Mouse (Mus musculus): ENCODE results near the gene Ube2a. TPM values are rescaled to one million over a fixed set of nuclear protein-coding genes. Genes with fewer than 3 reads are reported as not detected.
"Not testable (repeated sequence)": the region's sequence is repeated elsewhere in the genome, so short reads cannot be mapped to it uniquely, and the experiment has no call there.

Ube2a gene
- polyA plus RNA-seq, 1 experiment from 2014 or later, result 131 TPM

DNA sequence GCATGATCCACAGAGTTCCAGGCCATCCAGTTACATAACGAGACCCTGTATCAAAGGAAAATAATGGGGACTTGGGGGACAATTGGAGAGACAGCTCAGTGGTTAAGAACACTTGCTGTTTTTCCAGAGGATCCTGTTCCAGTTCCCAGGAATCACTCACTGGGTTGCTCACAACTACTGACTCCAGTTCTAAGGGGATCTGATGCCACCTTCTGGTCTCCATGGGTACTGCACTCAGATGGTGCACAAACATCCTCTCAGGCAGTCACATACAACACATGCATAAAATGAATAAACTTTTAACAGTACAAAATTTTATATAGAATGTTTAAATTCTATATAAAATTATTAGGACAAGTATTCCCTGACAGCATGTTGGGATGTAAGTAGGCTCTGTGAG lies 11.0 kb downstream of the Ube2a start:
- no peak for ATAC-seq (ENCODE audit: low read depth)
- H3K4me1 ChIP-seq (replicated peaks; ENCODE audit: control insufficient read depth, insufficient read depth, low read length), result no peaks in the 10 kb centered on the region
- WGBS, result 85% methylated on average over 1 of the region's 1 CpGs
- H3K9ac ChIP-seq (ENCODE audit: low read length), result no peak overlapping the region
- H3K4me3 ChIP-seq (ENCODE audit: low read length), result no peak overlapping the region
- H3K4me2 ChIP-seq (ENCODE audit: low read depth, low read length), result no peak overlapping the region
- H3K9me3 ChIP-seq (ENCODE audit: control insufficient read depth, low read length), result no peaks in the 10 kb centered on the region
- H3K27ac ChIP-seq (ENCODE audit: low read length), result no peak overlapping the region
- H3K36me3 ChIP-seq (ENCODE audit: control insufficient read depth, insufficient read depth, low read length), result peaks cover 6% of the 10 kb centered on the region
- H3K27me3 ChIP-seq (ENCODE audit: control insufficient read depth, insufficient read depth, low read depth, low read length), result no peaks in the 10 kb centered on the region

DNA sequence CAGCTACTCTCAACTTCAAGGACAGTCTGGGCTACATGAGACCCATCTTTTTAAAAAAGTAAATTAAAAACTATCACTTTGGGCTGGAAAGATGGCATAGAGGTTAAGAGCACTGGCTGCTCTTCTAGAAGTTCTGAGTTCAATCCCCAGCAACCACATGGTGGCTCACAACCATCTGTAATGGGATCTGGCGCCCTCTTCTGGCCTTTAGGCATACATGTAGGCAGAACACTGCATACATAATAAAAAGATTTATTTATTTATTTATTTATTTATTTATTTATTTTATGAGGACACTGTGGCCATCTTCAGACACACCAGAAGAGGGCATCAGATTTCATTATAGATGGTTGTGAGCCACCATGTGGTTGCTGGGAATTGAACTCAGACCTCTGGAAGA lies 25.2 kb downstream of the Ube2a start:
- H3K4me2 ChIP-seq (ENCODE audit: low read depth, low read length); ATAC-seq (ENCODE audit: low read depth); H3K27me3 ChIP-seq (ENCODE audit: control insufficient read depth, insufficient read depth, low read depth, low read length); H3K27ac ChIP-seq (ENCODE audit: low read length); H3K9ac ChIP-seq (ENCODE audit: low read length); H3K9me3 ChIP-seq (ENCODE audit: control insufficient read depth, low read length); H3K36me3 ChIP-seq (ENCODE audit: control insufficient read depth, insufficient read depth, low read length); H3K4me1 ChIP-seq (replicated peaks; ENCODE audit: control insufficient read depth, insufficient read depth, low read length); H3K4me3 ChIP-seq (ENCODE audit: low read length): not testable (repeated sequence)
- 20% methylated on average over 1 of the region's 1 CpGs for WGBS

DNA sequence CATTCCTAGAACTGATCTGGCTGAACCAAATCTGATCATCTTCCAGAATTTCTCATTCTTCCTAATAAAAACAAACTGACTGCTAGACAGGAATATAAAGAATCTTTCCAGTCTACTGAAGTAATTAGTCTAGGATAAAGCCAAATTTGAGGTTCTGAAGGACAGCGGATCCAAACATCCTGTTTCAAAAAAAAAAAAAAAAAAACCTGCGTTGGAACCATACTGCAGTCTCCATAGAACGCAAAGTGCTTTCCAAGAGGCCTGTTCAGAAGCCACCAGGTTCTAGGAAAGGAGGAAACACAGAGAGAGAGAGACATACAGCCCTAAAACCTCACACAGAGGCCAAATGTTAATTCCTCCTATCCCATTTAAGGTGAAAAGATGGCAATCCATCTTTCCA lies 28.0 kb downstream of the Ube2a start:
- Histone ChIP-seq H3K27me3 (ENCODE audit: control insufficient read depth, insufficient read depth, low read depth, low read length) (no peaks in the 10 kb centered on the region), H3K9me3 (ENCODE audit: control insufficient read depth, low read length) (no peaks in the 10 kb centered on the region), H3K4me1 (replicated peaks; ENCODE audit: control insufficient read depth, insufficient read depth, low read length) (no peaks in the 10 kb centered on the region), H3K4me3 (ENCODE audit: low read length) (peak overlapping the region; percentile 60), H3K27ac (ENCODE audit: low read length) (no peak overlapping the region), H3K4me2 (ENCODE audit: low read depth, low read length) (peak overlapping the region; percentile 62), H3K9ac (ENCODE audit: low read length) (peak overlapping the region; percentile 69; the same call in 1 of the 2 replicates), H3K36me3 (ENCODE audit: control insufficient read depth, insufficient read depth, low read length) (no peaks in the 10 kb centered on the region)
- 26% methylated on average over 3 of the region's 3 CpGs for WGBS
- no peak for ATAC-seq (ENCODE audit: low read depth)

DNA sequence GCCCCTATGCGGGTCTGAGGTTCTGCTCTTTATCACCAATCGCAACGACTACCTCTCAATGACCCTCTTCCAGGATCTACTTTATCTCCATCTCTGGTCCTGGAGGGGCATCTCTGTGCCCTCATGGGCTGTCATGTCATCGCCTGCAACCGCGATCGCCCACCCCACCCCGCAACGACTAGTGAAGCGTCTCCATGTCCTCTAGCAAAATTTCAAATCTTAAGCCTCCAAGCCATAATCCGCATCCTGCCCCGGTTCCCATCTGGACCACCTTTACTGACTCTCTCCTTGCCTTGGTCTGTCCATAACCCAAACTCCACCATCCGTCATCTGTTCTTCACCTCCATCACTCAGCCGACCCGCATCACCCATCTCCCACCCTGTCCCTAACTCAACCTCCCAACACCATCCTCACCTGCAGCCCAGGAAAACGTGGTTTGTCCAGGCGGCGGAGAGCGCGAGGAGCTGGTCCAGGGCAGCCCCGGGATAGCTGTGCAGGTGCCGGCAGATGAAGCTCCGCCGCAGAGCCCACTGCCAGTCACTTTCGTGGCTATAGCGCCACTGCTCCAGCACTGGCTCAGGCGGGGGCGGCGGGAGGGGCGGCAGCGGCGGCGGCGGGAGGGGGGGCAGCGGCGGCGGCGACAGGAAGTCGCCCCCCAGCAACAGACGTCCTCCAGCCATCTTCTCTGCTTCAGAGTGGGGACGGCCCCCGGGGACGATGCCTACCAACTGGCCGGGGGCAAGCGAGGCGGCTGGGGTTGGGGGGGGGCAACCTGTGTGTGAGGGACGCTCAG lies 28.8 kb downstream of the Ube2a start, which contains the start of gene Nkrf:
Gene Nkrf (minus strand): TSS at position 579 of the 794 bp plus-strand sequence.
- Histone ChIP-seq H3K4me3 (ENCODE audit: low read length) (peak within 1 kb of the TSS; percentile 60), H3K9me3 (ENCODE audit: control insufficient read depth, low read length) (no peaks in the 10 kb centered on the region), H3K4me2 (ENCODE audit: low read depth, low read length) (peak within 1 kb of the TSS; percentile 62), H3K4me1 (replicated peaks; ENCODE audit: control insufficient read depth, insufficient read depth, low read length) (no peaks in the 10 kb centered on the region), H3K27ac (ENCODE audit: low read length) (peak within 1 kb of the TSS; percentile 39; the same call in 1 of the 2 replicates), H3K9ac (ENCODE audit: low read length) (peak within 1 kb of the TSS; percentile 69), H3K27me3 (ENCODE audit: control insufficient read depth, insufficient read depth, low read depth, low read length) (no peaks in the 10 kb centered on the region), H3K36me3 (ENCODE audit: control insufficient read depth, insufficient read depth, low read length) (no peaks in the 10 kb centered on the region)
- ATAC-seq (ENCODE audit: low read depth), result peak; percentile 71
- WGBS, result 19% methylated on average over 36 of the region's 47 CpGs

DNA sequence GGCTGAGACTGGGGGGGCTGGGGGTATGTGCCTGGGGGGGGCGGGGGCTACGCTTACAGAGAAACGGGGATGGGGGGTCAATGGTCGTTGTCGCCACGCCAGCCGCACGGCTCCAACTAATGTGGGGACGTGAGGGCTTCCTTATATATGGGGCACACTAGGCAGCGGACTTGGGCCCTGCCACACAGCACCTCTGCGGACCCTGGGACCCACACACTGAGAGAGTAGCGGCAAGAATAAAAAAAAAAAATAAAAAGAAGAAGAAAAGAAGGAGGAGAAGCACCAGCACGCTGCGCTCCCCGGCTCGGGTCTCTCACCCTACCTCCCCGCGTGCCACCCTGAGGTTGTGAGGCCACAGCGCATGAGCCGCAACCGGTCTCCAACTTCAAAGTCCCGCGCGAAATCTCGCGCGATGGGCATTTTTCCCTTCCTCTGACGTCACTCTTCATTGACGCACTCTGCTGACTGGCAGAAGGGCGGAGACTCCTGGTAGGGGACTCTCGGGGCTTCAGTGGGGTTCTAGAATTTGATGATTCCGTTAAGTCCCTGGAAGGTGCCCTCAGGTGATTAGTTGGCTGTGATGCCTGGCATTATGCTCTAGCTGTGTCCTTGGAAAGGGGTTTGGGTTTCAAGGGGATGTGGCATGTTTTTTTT lies 29.5 kb downstream of the Ube2a start:
- 17% methylated on average over 26 of the region's 32 CpGs for WGBS
- ATAC-seq (ENCODE audit: low read depth), result peak; percentile 94
- Histone ChIP-seq H3K27me3 (ENCODE audit: control insufficient read depth, insufficient read depth, low read depth, low read length) (no peaks in the 10 kb centered on the region), H3K36me3 (ENCODE audit: control insufficient read depth, insufficient read depth, low read length) (no peaks in the 10 kb centered on the region), H3K4me1 (replicated peaks; ENCODE audit: control insufficient read depth, insufficient read depth, low read length) (no peaks in the 10 kb centered on the region), H3K9ac (ENCODE audit: low read length) (peak overlapping the region; percentile 69), H3K27ac (ENCODE audit: low read length) (peak overlapping the region; percentile 39; the same call in 1 of the 2 replicates), H3K4me3 (ENCODE audit: low read length) (peak overlapping the region; percentile 60), H3K9me3 (ENCODE audit: control insufficient read depth, low read length) (no peaks in the 10 kb centered on the region), H3K4me2 (ENCODE audit: low read depth, low read length) (peak overlapping the region; percentile 62)

DNA sequence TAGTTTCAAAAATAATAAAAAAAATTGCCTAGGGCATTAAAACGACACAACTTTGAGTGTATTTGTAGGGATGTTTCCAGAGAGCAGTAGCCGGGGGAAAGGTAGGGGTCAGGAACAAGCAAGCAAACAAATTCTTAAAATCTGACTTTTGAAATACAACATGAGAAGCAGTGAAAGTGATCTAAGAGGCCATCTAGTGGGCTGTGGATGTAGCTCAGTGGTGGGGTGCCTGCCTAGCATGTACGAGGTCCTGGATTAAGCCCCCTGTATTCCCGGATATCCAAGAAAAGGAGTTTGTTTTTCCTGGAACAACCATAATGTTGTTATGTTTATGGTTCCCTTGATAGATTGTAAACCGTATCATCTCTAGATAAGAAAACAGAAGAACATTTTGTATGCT lies 32.8 kb downstream of the Ube2a start:
- 32% methylated on average over 5 of the region's 5 CpGs for WGBS
- H3K27ac ChIP-seq (ENCODE audit: low read length), result no peak overlapping the region
- H3K9me3 ChIP-seq (ENCODE audit: control insufficient read depth, low read length), result no peaks in the 10 kb centered on the region
- no peak overlapping the region for H3K4me2 ChIP-seq (ENCODE audit: low read depth, low read length)
- H3K4me3 ChIP-seq (ENCODE audit: low read length), result no peak overlapping the region
- H3K27me3 ChIP-seq (ENCODE audit: control insufficient read depth, insufficient read depth, low read depth, low read length), result no peaks in the 10 kb centered on the region
- ATAC-seq (ENCODE audit: low read depth), result no peak
- H3K36me3 ChIP-seq (ENCODE audit: control insufficient read depth, insufficient read depth, low read length), result no peaks in the 10 kb centered on the region
- H3K4me1 ChIP-seq (replicated peaks; ENCODE audit: control insufficient read depth, insufficient read depth, low read length), result no peaks in the 10 kb centered on the region
- no peak overlapping the region for H3K9ac ChIP-seq (ENCODE audit: low read length)

DNA sequence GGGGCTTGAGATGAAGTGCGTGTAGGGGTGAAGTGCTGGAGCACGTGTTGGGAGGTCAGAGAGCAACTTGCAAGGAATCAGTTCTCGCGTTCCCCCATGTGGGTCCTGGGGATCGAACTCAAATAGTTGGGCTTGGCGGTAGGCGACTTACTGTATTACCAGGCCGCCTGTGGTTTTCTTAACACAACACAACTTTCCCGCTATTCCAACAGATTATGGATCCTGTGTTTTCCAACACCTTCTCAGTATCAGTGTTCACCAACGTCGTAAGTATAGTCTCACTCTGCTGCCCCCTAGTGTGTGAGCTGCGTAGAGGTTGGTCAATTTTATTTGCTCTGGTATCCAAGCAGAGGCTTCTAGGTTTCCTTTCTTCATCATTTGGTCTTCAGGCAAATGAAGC lies 37.6 kb downstream of the Ube2a start:
- no peak for ATAC-seq (ENCODE audit: low read depth)
- Histone ChIP-seq H3K9me3 (ENCODE audit: control insufficient read depth, low read length) (no peaks in the 10 kb centered on the region), H3K4me1 (replicated peaks; ENCODE audit: control insufficient read depth, insufficient read depth, low read length) (no peaks in the 10 kb centered on the region), H3K27ac (ENCODE audit: low read length) (no peak overlapping the region), H3K9ac (ENCODE audit: low read length) (no peak overlapping the region), H3K4me3 (ENCODE audit: low read length) (no peak overlapping the region), H3K27me3 (ENCODE audit: control insufficient read depth, insufficient read depth, low read depth, low read length) (no peaks in the 10 kb centered on the region), H3K36me3 (ENCODE audit: control insufficient read depth, insufficient read depth, low read length) (no peaks in the 10 kb centered on the region), H3K4me2 (ENCODE audit: low read depth, low read length) (no peak overlapping the region)
- WGBS, result 42% methylated on average over 12 of the region's 12 CpGs

DNA sequence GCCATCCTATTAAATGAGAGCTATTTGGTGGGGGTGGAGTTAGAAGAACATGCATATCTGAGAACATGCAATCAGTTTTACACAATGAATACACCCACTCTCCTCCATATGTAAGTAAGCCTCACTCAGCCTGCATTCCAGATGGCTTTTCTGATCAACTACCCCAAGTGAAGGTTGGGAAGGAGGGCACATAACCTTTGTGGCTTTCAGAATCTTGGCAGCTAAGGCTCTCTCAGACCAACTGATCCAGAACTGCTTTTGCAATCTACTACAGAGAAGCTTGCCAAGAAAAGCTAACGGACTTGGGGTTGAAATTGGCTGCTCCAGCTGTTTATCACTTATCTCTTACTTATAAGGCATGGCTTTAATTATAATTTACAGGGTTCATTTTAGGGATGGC lies 44.0 kb downstream of the Ube2a start:
- Histone ChIP-seq H3K36me3 (ENCODE audit: control insufficient read depth, insufficient read depth, low read length) (no peaks in the 10 kb centered on the region), H3K9ac (ENCODE audit: low read length) (no peak overlapping the region), H3K27ac (ENCODE audit: low read length) (no peak overlapping the region), H3K27me3 (ENCODE audit: control insufficient read depth, insufficient read depth, low read depth, low read length) (no peaks in the 10 kb centered on the region), H3K4me2 (ENCODE audit: low read depth, low read length) (no peak overlapping the region), H3K4me1 (replicated peaks; ENCODE audit: control insufficient read depth, insufficient read depth, low read length) (no peaks in the 10 kb centered on the region), H3K9me3 (ENCODE audit: control insufficient read depth, low read length) (no peaks in the 10 kb centered on the region), H3K4me3 (ENCODE audit: low read length) (no peak overlapping the region)
- ATAC-seq (ENCODE audit: low read depth), result no peak
- WGBS, result 73% methylated on average over 1 of the region's 1 CpGs

DNA sequence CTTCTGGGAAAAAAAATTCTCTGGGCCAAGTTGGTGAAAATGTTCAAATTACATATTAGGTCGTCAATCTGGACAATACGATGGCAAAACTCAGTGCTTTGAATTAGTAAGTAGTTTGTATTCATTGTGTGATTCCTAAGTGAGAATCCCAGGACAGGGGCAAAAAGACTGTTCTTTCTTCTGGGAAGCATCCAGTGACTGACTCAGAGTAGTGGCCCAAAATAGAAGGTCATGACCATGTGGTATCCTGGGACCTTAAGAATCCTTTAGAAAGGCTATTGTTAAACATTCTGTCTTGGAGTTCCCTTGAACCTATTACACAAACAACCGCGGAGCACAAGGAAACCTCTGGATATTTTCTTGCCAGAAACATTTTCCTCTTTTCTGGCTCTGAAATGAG lies 47.6 kb downstream of the Ube2a start:
- no peak for ATAC-seq (ENCODE audit: low read depth)
- no peaks in the 10 kb centered on the region for H3K9me3 ChIP-seq (ENCODE audit: control insufficient read depth, low read length)
- H3K27ac ChIP-seq (ENCODE audit: low read length), result no peak overlapping the region
- no peak overlapping the region for H3K9ac ChIP-seq (ENCODE audit: low read length)
- H3K4me1 ChIP-seq (replicated peaks; ENCODE audit: control insufficient read depth, insufficient read depth, low read length), result no peaks in the 10 kb centered on the region
- no peak overlapping the region for H3K4me3 ChIP-seq (ENCODE audit: low read length)
- no peaks in the 10 kb centered on the region for H3K36me3 ChIP-seq (ENCODE audit: control insufficient read depth, insufficient read depth, low read length)
- 83% methylated on average over 4 of the region's 4 CpGs for WGBS
- H3K27me3 ChIP-seq (ENCODE audit: control insufficient read depth, insufficient read depth, low read depth, low read length), result no peaks in the 10 kb centered on the region
- H3K4me2 ChIP-seq (ENCODE audit: low read depth, low read length), result no peak overlapping the region

Data from lung, embryonic 16.5 days (tissue).